Mouse (Mus musculus) embryo, embryonic 9.5 days (tissue): ENCODE measurements around the gene Pf4.
"Not testable (repeated sequence)": the region's sequence is repeated elsewhere in the genome, so short reads cannot be mapped to it uniquely, and the experiment has no call there.

Experiments used
- DNase-seq: peaks from one replicate; pipeline ENCODE4 v3.0.0-alpha.2; 2017; ENCODE audit errors: extremely low spot score

Gene Pf4

DNA sequence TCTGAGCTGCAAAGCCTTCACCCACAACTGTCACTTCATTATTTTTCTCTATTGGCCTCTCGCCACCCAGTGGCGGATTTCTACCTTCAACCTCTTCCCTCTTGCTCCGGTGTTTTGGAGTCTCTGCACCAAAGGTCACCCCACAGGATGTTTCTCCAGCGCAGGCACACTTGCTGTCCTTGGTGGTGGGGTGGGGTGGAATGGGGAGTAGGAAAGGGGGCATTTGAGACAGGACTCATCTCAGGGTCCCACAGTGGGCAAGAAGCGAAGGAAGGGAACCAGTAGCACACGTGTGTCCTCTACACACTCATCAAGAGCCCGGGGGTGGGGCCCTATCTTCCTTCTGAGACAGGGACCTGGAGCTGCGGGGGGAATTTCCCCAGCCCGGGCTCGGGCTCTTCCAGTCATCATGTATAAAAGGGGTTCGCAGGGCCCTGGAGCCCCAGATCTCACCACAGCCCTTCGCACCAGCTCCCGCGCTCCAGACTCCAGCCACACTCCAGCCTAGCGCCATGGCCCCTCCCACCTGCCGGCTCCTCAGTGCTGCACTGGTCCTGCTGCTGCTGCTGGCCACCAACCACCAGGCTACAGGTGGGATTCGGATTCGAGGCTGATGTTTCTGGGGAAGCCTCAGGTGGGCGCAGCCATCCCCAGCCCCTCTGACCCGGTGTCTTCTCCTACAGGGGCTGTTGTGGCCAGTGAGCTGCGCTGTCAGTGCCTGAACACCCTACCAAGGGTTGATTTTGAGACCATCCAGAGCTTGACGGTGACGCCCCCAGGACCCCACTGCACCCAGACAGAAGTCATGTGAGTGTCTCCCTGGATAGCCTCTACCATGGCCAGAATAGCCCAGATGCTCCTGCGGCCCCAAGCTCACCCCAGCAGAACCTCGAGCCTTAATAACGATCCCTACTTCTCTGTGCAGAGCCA is 13.7 kb downstream of the Pf4 start, which contains the start of gene Cxcl3:
Gene Cxcl3, plus strand, starts transcription at position 445 of the 930 bp plus-strand sequence.
- DNase-seq: peak; percentile 42

- no peak for DNase-seq
Measured at GRCm38 (mm10) chr5:90788114-90788513, 15.9 kb downstream of the Pf4 start.

DNA sequence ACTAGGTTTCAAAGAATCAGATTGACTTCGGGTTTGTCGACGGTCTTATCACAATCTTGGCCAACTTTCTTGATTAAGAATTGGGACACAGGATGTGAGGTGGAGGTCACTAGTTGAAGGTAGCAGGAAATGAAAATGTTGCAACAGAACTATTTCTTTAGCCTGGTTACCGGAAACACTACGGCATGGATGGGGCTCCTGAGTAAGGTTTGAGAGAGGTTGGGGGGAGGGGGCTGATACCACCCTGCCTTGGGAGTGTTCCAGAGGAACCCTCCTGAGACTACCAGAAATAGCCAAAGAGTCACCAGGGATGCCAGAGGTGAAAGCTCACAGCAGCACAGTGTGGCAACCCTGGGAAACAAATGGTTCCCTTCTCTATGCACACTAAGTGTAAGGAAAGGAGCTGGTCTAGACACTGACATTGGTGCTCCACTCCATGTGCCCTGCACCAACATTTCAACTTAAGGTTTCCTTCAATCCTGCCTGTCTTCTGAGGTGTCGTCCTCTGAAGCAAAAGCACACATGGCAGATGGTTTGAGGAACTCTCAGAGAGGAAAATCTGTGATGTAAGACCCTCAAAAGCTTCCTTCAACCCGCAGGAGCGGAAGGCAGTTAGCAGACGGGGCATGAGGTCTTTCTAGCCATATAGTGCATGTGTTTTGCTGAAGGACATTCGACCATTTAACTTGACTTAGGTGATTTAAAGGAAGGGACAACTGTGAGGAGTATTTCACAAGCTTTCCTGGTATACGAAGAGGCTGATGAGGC is 17.3 kb downstream of the Pf4 start:
- no peak for DNase-seq

- no peak for DNase-seq
Measured at GRCm38 (mm10) chr5:90790074-90790502, 17.9 kb downstream of the Pf4 start.

GRCm38 (mm10) chr5:90794195-90794625 is 22.0 kb downstream of the Pf4 start, which contains the start of gene Cxcl15:
Cxcl15 (plus strand) TSS chr5:90794534.
- DNase-seq: no peak

DNA sequence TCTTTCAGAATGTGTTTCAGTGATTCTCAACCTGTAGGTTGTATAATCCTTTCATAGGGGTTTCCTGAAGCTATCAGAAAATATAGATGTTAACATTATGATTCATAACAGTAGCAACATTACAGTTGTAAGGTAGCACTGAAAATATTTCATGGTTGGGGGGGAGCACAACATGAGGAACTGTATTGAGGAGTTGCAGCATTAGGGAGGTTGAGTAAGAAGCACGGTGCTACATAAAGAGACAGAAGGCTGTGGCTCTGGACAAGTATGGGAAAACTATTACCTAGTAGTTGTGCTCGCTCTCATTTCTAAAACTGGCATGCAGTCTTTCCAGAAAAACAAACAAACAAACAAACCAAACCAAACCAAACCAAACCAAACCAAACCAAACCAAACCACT is 23.2 kb downstream of the Pf4 start:
- DNase-seq: not testable (repeated sequence)

GRCm38 (mm10) chr5:90804574-90804973 is 32.3 kb downstream of the Pf4 start:
- DNase-seq: no peak

GRCm38 (mm10) chr5:90806050-90806449 is 33.8 kb downstream of the Pf4 start:
- no peak for DNase-seq

DNA sequence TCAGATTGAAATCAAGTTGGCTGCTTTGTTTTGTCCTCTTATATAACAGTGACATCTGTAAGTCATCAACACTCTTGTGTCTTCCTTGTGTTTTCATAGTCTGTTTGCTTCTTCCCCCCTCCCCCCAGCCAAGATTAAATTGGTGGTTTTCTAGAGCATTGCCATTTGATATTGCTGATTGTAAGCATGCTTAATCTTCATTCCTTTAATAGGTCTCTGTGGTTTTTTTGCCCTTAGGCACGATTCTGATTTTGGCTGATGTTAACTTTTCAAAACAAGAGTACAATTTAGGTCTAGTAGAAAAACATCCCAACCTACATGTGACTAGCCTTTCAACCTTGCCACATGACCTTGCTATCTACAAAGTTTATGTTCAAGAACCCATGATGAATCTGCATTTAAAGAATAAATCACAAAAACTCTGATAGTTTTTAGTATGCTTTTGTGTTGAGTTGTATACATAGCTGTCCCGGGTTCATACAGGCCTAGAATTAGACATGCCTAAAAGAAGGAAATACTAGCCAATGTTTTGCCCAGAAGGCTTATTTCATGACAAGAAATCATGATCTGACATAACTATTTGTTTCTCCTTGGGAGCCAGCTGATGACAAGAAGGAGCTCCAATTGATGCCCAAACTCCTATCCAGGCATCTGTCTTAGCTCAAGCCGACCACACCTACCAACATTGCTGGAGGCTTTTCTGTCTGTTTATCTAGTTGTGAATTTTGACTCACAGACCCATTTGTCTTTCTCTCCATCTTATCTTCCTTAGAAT is 35.1 kb downstream of the Pf4 start:
- no peak for DNase-seq

GRCm38 (mm10) chr5:90819756-90820155 is 47.5 kb downstream of the Pf4 start:
- no peak for DNase-seq
